Mouse (Mus musculus) ES-E14 (cell line): ENCODE measurements around the gene Uck2. TPM values are rescaled to one million over a fixed set of nuclear protein-coding genes. Genes with fewer than 3 reads are reported as not detected.

Source experiments
- DNase-seq: peaks from one replicate; pipeline ENCODE4 v3.0.0-alpha.2; 2013; ENCODE audit warnings: low read depth, low spot score
- H3K27ac ChIP-seq: 2 replicates; pipeline ENCODE4 v1.5.1; 2012; ENCODE audit warnings: low read depth, mild to moderate bottlenecking, low read length, moderate library complexity, mixed read lengths; ENCODE audit not compliant: poor library complexity, insufficient read depth, severe bottlenecking
- H3K36me3 ChIP-seq: 2 replicates; pipeline ENCODE4 v1.6.1; 2012; ENCODE audit warnings: mild to moderate bottlenecking, low read length, moderate library complexity, mixed read lengths; ENCODE audit not compliant: control insufficient read depth, poor library complexity, insufficient read depth, severe bottlenecking
- H3K4me1 ChIP-seq, 2 experiments: fragments of 150-350 bp in 1 of 2; sonication (generic) in 1 of 2; 2 replicates each; pipeline ENCODE4 v1.6.1; 2012; ENCODE audit warnings: low read length in 2 of 2, mild to moderate bottlenecking in 1 of 2, mixed read lengths in 1 of 2; ENCODE audit not compliant: control insufficient read depth in 2 of 2, insufficient read depth in 2 of 2, poor library complexity in 1 of 2
- H3K4me3 ChIP-seq, 2 experiments: fragments of 150-350 bp in 1 of 2; sonication (generic) in 1 of 2; 2 replicates each; pipeline ENCODE4 v1.5.1; 2012; ENCODE audit warnings: low read length in 2 of 2, low read depth in 1 of 2, mild to moderate bottlenecking in 1 of 2, mixed read lengths in 1 of 2; ENCODE audit not compliant: insufficient read depth in 1 of 2, poor library complexity in 1 of 2, severe bottlenecking in 1 of 2
- H3K9ac ChIP-seq: 2 replicates; pipeline ENCODE4 v1.6.1; 2012; ENCODE audit warnings: low read depth, mild to moderate bottlenecking, low read length, mixed read lengths; ENCODE audit not compliant: poor library complexity, insufficient read depth, severe bottlenecking
- H3K9me3 ChIP-seq: fragments of 150-350 bp; sonication (generic); 2 replicates; pipeline ENCODE4 v1.6.1; 2012; ENCODE audit warnings: low read depth, mild to moderate bottlenecking, low read length; ENCODE audit not compliant: control insufficient read depth, insufficient read depth
- CHD2 ChIP-seq: IDR thresholded peaks from 2 replicates; pipeline ENCODE4 v1.6.1; 2014; ENCODE audit warnings: mild to moderate bottlenecking, low read depth, low read length, inconsistent platforms
- HCFC1 ChIP-seq: IDR thresholded peaks from 2 replicates; pipeline ENCODE4 v1.6.1; 2012; ENCODE audit warnings: low read length, inconsistent platforms, borderline replicate concordance; ENCODE audit not compliant: insufficient read depth
- MAFK ChIP-seq: IDR thresholded peaks from 2 replicates; pipeline ENCODE4 v1.6.1; 2014; ENCODE audit warnings: mild to moderate bottlenecking, low read depth, low read length, inconsistent platforms; ENCODE audit not compliant: insufficient read depth
- ZC3H11A ChIP-seq: IDR thresholded peaks from 2 replicates; pipeline ENCODE4 v1.6.1; 2012; ENCODE audit warnings: low read depth, mild to moderate bottlenecking, inconsistent platforms, low read length, borderline replicate concordance
- ZNF384 ChIP-seq: IDR thresholded peaks from 2 replicates; pipeline ENCODE4 v1.6.1; 2012; ENCODE audit warnings: low read depth, low read length, inconsistent platforms
- in situ Hi-C, 2 experiments: fragments of 600-800 bp; cut with MboI; formaldehyde crosslinking; loops; one replicate each; pipeline ENCODE4 v1.15.1; 2025; ENCODE audit warnings: low sequenced_read_pairs in 2 of 2, inconsistent platforms in 1 of 2; ENCODE audit not compliant: unreplicated experiment in 2 of 2
- total RNA-seq: library from RNA; depleted of rRNA; stranded (reverse); fragments of 300-350 nt; gene quantifications from 2 replicates; pipeline ENCODE4 v1.2.3, GENCODE M21; 2012

Uck2 gene
- total RNA-seq, 1 experiment: 158 TPM

DNA sequence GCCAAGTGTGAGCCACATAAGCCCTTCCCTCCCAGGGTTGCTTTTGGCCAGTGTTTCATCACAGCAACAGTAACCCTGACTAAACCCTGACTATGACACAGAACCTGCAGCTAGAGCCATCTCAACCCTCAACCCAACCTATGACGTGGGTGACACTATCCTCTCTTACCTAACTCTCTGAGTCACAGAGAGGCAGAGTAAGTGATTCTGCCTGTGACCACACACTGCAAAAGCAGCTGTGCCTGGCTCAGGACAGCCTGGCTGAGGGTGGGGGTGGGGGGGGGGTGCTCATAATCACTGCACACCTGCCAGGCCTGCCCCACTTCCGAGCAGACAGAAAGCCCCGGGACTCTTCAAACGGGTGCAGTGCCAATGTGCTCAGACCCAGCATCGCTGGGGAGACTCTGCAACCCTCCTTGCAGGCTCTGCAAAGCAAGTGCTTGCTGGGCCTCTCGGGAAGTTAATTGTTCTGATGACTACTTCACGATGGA lies 42.9 kb downstream of the Uck2 start:
- in situ Hi-C loops: no loop called here

DNA sequence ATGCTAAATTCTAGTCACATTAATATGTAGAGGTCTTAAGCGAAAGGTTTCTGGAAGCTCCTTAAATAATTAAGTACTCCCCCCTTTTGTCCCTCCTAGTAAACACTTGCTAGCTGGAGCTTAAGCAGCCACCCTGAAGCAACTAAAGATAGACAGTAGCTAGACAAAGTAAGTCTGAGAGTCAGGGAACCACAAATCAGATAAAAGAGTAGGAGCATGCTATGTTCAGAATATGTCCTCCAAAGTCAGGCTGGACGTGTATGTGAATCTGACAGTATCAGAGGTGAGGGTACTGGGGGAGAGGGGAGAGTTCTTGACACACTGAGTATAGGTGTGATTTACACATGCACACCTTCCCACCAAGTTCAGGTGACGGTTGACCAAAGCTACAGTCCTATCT lies 43.6 kb downstream of the Uck2 start:
- Histone ChIP-seq H3K4me3 (no peak overlapping the region), H3K36me3 (peaks cover 23% of the 10 kb centered on the region), H3K9me3 (no peaks in the 10 kb centered on the region), H3K9ac (no peak overlapping the region), H3K4me1 (peaks cover 3 to 33% of the 10 kb centered on the region in 2 experiments; a peak in 3 of 4 replicates), H3K27ac (no peak overlapping the region)
- in situ Hi-C loops: no loop called here
- DNase-seq: no peak
- TF ChIP-seq HCFC1 (no peak), ZNF384 (no peak), CHD2 (no peak), ZC3H11A (no peak), MAFK (no peak)

More for the DNA sequence above, 42.9 kb downstream of the Uck2 start:
- peaks cover 16% of the 10 kb centered on the region for H3K36me3 ChIP-seq
- H3K9me3 ChIP-seq: no peaks in the 10 kb centered on the region
- no peak overlapping the region for H3K9ac ChIP-seq
- peaks cover 3 to 32% of the 10 kb centered on the region in 2 experiments; a peak in 3 of 4 replicates for H3K4me1 ChIP-seq
- no peak overlapping the region for H3K4me3 ChIP-seq
- no peak for DNase-seq
- H3K27ac ChIP-seq: no peak overlapping the region
- no peak for TF ChIP-seq HCFC1
- TF ChIP-seq ZNF384: no peak
- TF ChIP-seq ZC3H11A: no peak
- TF ChIP-seq MAFK: no peak
- TF ChIP-seq CHD2: no peak

DNA sequence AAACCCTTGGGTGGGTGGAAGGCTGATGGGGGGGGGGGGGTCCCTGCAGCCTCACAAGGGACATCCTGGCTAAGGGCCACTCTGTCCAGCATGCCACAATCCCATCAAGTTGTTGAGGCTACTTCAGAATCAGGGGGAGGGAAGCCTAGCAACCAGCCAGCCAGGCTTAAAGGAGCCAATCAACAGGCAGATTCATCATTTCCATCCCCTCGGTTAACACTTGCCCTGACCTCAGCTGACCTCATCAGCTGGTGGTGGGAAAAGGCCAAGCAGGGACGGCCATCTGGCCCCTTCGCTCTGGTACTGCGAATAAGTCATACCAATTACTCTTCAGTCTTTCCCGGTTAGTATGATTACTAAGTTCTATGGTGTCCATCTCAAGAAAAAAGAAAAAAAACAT lies 44.8 kb downstream of the Uck2 start:
- H3K27ac ChIP-seq: no peak overlapping the region
- peaks cover 3 to 30% of the 10 kb centered on the region in 2 experiments; a peak in 3 of 4 replicates for H3K4me1 ChIP-seq
- TF ChIP-seq ZC3H11A (no peak), MAFK (no peak), CHD2 (no peak)
- peaks cover 32% of the 10 kb centered on the region for H3K36me3 ChIP-seq
- no peak overlapping the region for H3K9ac ChIP-seq
- H3K4me3 ChIP-seq: no peak overlapping the region
- H3K9me3 ChIP-seq: no peaks in the 10 kb centered on the region
- DNase-seq: no peak
- in situ Hi-C loops: no loop called here

DNA sequence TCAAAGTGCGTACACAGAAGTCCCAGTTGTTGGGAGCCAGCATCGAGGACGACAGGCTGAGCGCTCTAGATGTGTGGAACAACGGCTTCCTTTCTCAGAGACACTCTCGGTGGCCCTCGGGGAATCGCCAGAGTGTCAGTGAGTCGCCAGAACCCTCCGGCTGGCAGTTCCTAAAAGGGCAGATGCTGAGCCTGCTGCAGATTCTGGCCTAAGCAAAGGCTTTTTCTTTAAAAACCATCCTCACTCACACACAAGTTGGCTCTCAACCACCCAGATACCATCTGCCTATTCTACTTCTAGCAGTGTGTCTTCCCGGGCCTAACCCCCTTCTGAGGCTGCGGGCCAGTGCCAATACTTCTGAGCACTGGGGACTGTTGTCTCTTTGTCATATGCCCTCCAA lies 45.2 kb downstream of the Uck2 start:
- H3K4me1 ChIP-seq: peaks cover 3 to 26% of the 10 kb centered on the region in 2 experiments; a peak in 2 of 4 replicates
- in situ Hi-C loops: no loop called here
- H3K36me3 ChIP-seq: peaks cover 36% of the 10 kb centered on the region
- no peak for DNase-seq
- TF ChIP-seq CHD2 (no peak), HCFC1 (no peak), ZC3H11A (no peak), MAFK (no peak), ZNF384 (no peak)
- no peak overlapping the region for H3K4me3 ChIP-seq
- H3K9me3 ChIP-seq: no peaks in the 10 kb centered on the region
- 0 out of 2 replicates have a peak overlapping the region, but pooled peaks have one; percentile 13 for H3K27ac ChIP-seq
- no peak overlapping the region for H3K9ac ChIP-seq

DNA sequence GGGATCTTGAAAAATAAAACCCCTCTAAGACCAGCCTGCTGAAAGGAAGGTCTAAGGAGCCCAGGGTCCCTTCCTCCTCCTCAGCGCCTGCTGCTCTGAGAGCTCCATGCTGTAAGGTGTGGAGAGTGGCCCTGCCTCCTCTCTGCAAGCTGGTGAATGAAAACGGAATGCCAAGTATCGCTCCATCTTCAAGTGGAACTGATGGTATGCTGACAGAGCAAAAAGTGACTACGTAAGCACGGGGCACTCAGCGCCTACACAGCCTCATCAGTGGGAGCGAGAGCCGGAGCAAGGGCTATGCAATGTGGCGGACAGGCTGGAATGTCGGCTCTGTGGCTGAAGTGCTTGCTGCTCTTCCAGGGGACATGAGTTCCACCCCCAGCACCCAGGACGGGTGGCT lies 47.3 kb downstream of the Uck2 start:
- TF ChIP-seq MAFK (0 out of 2 replicates have a peak, but pooled peaks have one; percentile 23), ZNF384 (no peak), HCFC1 (no peak), CHD2 (no peak), ZC3H11A (no peak)
- H3K4me1 ChIP-seq: peaks cover 0 to 13% of the 10 kb centered on the region in 2 experiments; a peak in 1 of 4 replicates
- DNase-seq: no peak
- in situ Hi-C loops: no loop called here
- no peak overlapping the region for H3K9ac ChIP-seq
- H3K9me3 ChIP-seq: no peaks in the 10 kb centered on the region
- no peak overlapping the region for H3K27ac ChIP-seq
- H3K36me3 ChIP-seq: peaks cover 51% of the 10 kb centered on the region
- H3K4me3 ChIP-seq: no peak overlapping the region
